Mouse (Mus musculus) G1E (cell line): Measurements from ENCODE around the gene Rsph6a.

Experiments
- CTCF ChIP-seq: IDR thresholded peaks from 2 replicates; pipeline ENCODE4 v1.5.1; 2012; ENCODE audit warnings: low read depth, low read length, inconsistent platforms, mixed read lengths
- GATA1 ChIP-seq: IDR thresholded peaks from 2 replicates; pipeline ENCODE4 v1.6.1; 2012; ENCODE audit warnings: borderline replicate concordance, low read length, inconsistent platforms, mixed read lengths
- GATA2 ChIP-seq: IDR thresholded peaks from 2 replicates; pipeline ENCODE4 v1.6.1; 2012; ENCODE audit warnings: low read depth, low read length, inconsistent platforms, borderline replicate concordance
- POLR2AphosphoS5 ChIP-seq: IDR thresholded peaks from 2 replicates; pipeline ENCODE4 v1.6.1; 2012; ENCODE audit warnings: low read depth, low read length, inconsistent platforms; ENCODE audit not compliant: insufficient replicate concordance
- TAL1 ChIP-seq: conservative IDR thresholded peaks from 2 replicates; pipeline ENCODE4 v1.6.1; 2012; ENCODE audit warnings: low read depth, low read length, inconsistent platforms, mixed read lengths

- TF ChIP-seq CTCF (no peak), GATA1 (no peak), TAL1 (no peak), POLR2AphosphoS5 (no peak), GATA2 (no peak)
Measured at GRCm38 (mm10) chr7:19012882-19013281, 41.6 kb upstream of the Rsph6a start.
